Mouse (Mus musculus) heart, postnatal 0 days (tissue): ENCODE measurements around the gene Edem1.

Experiments used
- CTCF ChIP-seq: IDR thresholded peaks from 2 replicates; pipeline ENCODE4 v1.5.1; 2016; ENCODE audit warnings: antibody characterized with exemption, control low read depth, low read depth
- EP300 ChIP-seq: IDR thresholded peaks from 2 replicates; pipeline ENCODE4 v1.6.1; 2016; ENCODE audit warnings: antibody characterized with exemption, low read depth

DNA sequence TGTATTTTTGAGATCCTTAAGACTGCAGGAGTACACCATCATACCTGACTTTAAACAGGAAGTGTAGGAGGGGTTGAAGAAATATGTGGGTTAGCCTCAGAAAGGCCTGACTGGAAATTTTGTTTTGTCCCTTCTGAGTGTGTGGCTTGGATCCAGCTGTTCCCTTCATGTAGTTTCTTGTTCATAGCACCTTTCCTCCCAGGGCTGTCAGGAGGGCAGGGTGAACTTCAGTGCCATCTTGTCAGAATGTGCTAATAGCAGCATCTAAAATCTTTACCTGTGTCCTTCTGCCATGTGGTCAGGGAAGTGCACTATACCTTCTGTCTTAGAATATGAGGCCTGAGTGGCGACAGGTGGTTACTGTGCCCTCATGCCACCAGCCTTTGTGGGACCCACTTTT is 32.8 kb downstream of the Edem1 start:
- TF ChIP-seq CTCF (no peak), EP300 (no peak)
